Mouse (Mus musculus): ENCODE data around the gene Kif3b.
"Not testable (repeated sequence)": the region's sequence is repeated elsewhere in the genome, so short reads cannot be mapped to it uniquely, and the experiment has no call there.

Kif3b gene

GRCm38 (mm10) chr2:153346221-153347182, 55.3 kb downstream of the Kif3b start:
- H3K36me3 ChIP-seq (ENCODE audit: control insufficient read depth, insufficient read depth, low read length, poor library complexity, severe bottlenecking): no peaks in the 10 kb centered on the region
- no peaks in the 10 kb centered on the region for H3K27me3 ChIP-seq (ENCODE audit: control insufficient read depth, insufficient read depth, low read length, poor library complexity, severe bottlenecking)
- peak; percentile 46 for DNase-seq (ENCODE audit: low read depth, low spot score)

GRCm38 (mm10) chr2:153347183-153347781, 56.1 kb downstream of the Kif3b start:
- H3K27me3 ChIP-seq (ENCODE audit: control insufficient read depth, insufficient read depth, low read length, poor library complexity, severe bottlenecking): no peaks in the 10 kb centered on the region
- no peaks in the 10 kb centered on the region for H3K36me3 ChIP-seq (ENCODE audit: control insufficient read depth, insufficient read depth, low read length, poor library complexity, severe bottlenecking)
- peak; percentile 31 for DNase-seq (ENCODE audit: low read depth, low spot score)

- peak; percentile 22 for DNase-seq (ENCODE audit: low read depth, low spot score)
- H3K36me3 ChIP-seq (ENCODE audit: control insufficient read depth, insufficient read depth, low read length, poor library complexity, severe bottlenecking): no peaks in the 10 kb centered on the region
- no peaks in the 10 kb centered on the region for H3K27me3 ChIP-seq (ENCODE audit: control insufficient read depth, insufficient read depth, low read length, poor library complexity, severe bottlenecking)
These were observed 57.1 kb downstream of the Kif3b start for GRCm38 (mm10) chr2:153348100-153348831.

- Histone ChIP-seq H3K36me3 (ENCODE audit: control insufficient read depth, insufficient read depth, low read length, poor library complexity, severe bottlenecking) (peaks cover 2% of the 10 kb centered on the region; the same call in 1 of the 2 replicates), H3K27me3 (ENCODE audit: control insufficient read depth, insufficient read depth, low read length, poor library complexity, severe bottlenecking) (no peaks in the 10 kb centered on the region)
- DNase-seq (ENCODE audit: low read depth, low spot score): peak; percentile 54
These were observed 59.5 kb downstream of the Kif3b start for GRCm38 (mm10) chr2:153350552-153351181.

GRCm38 (mm10) chr2:153354648-153355047, 63.4 kb downstream of the Kif3b start:
- Histone ChIP-seq H3K36me3 (ENCODE audit: control insufficient read depth, insufficient read depth, low read length, poor library complexity, severe bottlenecking) (peaks cover 9% of the 10 kb centered on the region), H3K27me3 (ENCODE audit: control insufficient read depth, insufficient read depth, low read length, poor library complexity, severe bottlenecking) (no peaks in the 10 kb centered on the region; the same call in 1 of the 2 replicates)
- DNase-seq (ENCODE audit: low read depth, low spot score): no peak

GRCm38 (mm10) chr2:153356784-153357183, 65.6 kb downstream of the Kif3b start:
- H3K36me3 ChIP-seq (ENCODE audit: control insufficient read depth, insufficient read depth, low read length, poor library complexity, severe bottlenecking): peaks cover 12% of the 10 kb centered on the region
- no peak for DNase-seq (ENCODE audit: low read depth, low spot score)
- no peaks in the 10 kb centered on the region; the same call in 1 of the 2 replicates for H3K27me3 ChIP-seq (ENCODE audit: control insufficient read depth, insufficient read depth, low read length, poor library complexity, severe bottlenecking)

- no peak for DNase-seq (ENCODE audit: low read depth, low spot score)
- Histone ChIP-seq H3K36me3 (ENCODE audit: control insufficient read depth, insufficient read depth, low read length, poor library complexity, severe bottlenecking) (peaks cover 8% of the 10 kb centered on the region), H3K27me3 (ENCODE audit: control insufficient read depth, insufficient read depth, low read length, poor library complexity, severe bottlenecking) (no peaks in the 10 kb centered on the region; the same call in 1 of the 2 replicates)
These were observed 70.0 kb downstream of the Kif3b start for GRCm38 (mm10) chr2:153361101-153361710.

GRCm38 (mm10) chr2:153364531-153364930, 73.3 kb downstream of the Kif3b start:
- DNase-seq (ENCODE audit: low read depth, low spot score); H3K36me3 ChIP-seq (ENCODE audit: control insufficient read depth, insufficient read depth, low read length, poor library complexity, severe bottlenecking); H3K27me3 ChIP-seq (ENCODE audit: control insufficient read depth, insufficient read depth, low read length, poor library complexity, severe bottlenecking): not testable (repeated sequence)

GRCm38 (mm10) chr2:153370871-153371270, 79.7 kb downstream of the Kif3b start:
- no peak for DNase-seq (ENCODE audit: low read depth, low spot score)
- Histone ChIP-seq H3K27me3 (ENCODE audit: control insufficient read depth, insufficient read depth, low read length, poor library complexity, severe bottlenecking) (no peaks in the 10 kb centered on the region), H3K36me3 (ENCODE audit: control insufficient read depth, insufficient read depth, low read length, poor library complexity, severe bottlenecking) (no peaks in the 10 kb centered on the region; the same call in 1 of the 2 replicates)

- Histone ChIP-seq H3K36me3 (ENCODE audit: control insufficient read depth, insufficient read depth, low read length, poor library complexity, severe bottlenecking) (peaks cover 5% of the 10 kb centered on the region), H3K27me3 (ENCODE audit: control insufficient read depth, insufficient read depth, low read length, poor library complexity, severe bottlenecking) (no peaks in the 10 kb centered on the region)
- DNase-seq (ENCODE audit: low read depth, low spot score): no peak
These were observed 84.2 kb downstream of the Kif3b start for GRCm38 (mm10) chr2:153375380-153375779.

GRCm38 (mm10) chr2:153380479-153380878, 89.3 kb downstream of the Kif3b start:
- Histone ChIP-seq H3K36me3 (ENCODE audit: control insufficient read depth, insufficient read depth, low read length, poor library complexity, severe bottlenecking) (peaks cover 12% of the 10 kb centered on the region), H3K27me3 (ENCODE audit: control insufficient read depth, insufficient read depth, low read length, poor library complexity, severe bottlenecking) (no peaks in the 10 kb centered on the region)
- DNase-seq (ENCODE audit: low read depth, low spot score): no peak

Measured in splenic B cell, adult 2 months (primary cell).